Mouse (Mus musculus) hematopoietic multipotent progenitor cell, adult 10-12 weeks (in vitro differentiated cells): ENCODE data around the gene Pxk. TPM values are rescaled to one million over a fixed set of nuclear protein-coding genes. Genes with fewer than 3 reads are reported as not detected.

Experiments used
- polyA plus RNA-seq: library from polyadenylated mRNA; stranded (reverse); fragments of >175 nt; gene quantifications from 2 replicates; pipeline ENCODE4 v1.2.3, GENCODE M21; 2012; ENCODE audit warnings: low replicate concordance

Gene Pxk
- 27.7 and 62.0 TPM in 2 replicates for polyA plus RNA-seq

GRCm38 (mm10) chr14:8097978-8098686 lies at the start of gene Pxk:
Pxk (plus strand) TSS chr14:8098211.

GRCm38 (mm10) chr14:8080165-8080679 lies 17.8 kb upstream of the Pxk start, which contains the start of gene Rpp14:
Rpp14 (plus strand) TSS chr14:8080367.

GRCm38 (mm10) chr14:8172507-8173410 lies 74.7 kb downstream of the Pxk start, which contains the start of gene Pdhb:
Pdhb (minus strand) TSS chr14:8173025.

GRCm38 (mm10) chr14:8213803-8214224 lies 115.8 kb downstream of the Pxk start, which contains the start of gene Kctd6:
Kctd6 (plus strand) TSS chr14:8214140.

Other genes starting within 250 kb of the Pxk start
- not detected in 2 replicates for gene Gm45521, start 140.9 kb upstream of the Pxk start, polyA plus RNA-seq
- 5.0 and 6.7 TPM in 2 replicates for gene Dnase1l3, start 103.6 kb upstream of the Pxk start, polyA plus RNA-seq
- 1.8 and 2.4 TPM in 2 replicates for gene Abhd6, start 95.3 kb upstream of the Pxk start, polyA plus RNA-seq
- 2.3 and 3.2 TPM in 2 replicates for gene Rpp14, start 17.8 kb upstream of the Pxk start, polyA plus RNA-seq
- 40.2 and 42.2 TPM in 2 replicates for gene Pdhb, start 74.8 kb downstream of the Pxk start, polyA plus RNA-seq
- gene Kctd6, start 115.9 kb downstream of the Pxk start, polyA plus RNA-seq: 2.1 and 2.6 TPM in 2 replicates
- gene Acox2, start 161.1 kb downstream of the Pxk start, polyA plus RNA-seq: not detected in 2 replicates
- gene Fam107a, start 219.8 kb downstream of the Pxk start, polyA plus RNA-seq: not detected in 2 replicates